In genomic region chr11:5761820-5762632, GRCm38 (mm10) we compare ENCODE assay signal across 8 mouse cellular contexts. TPM values are rescaled to one million over a fixed set of nuclear protein-coding genes. Genes with fewer than 3 reads are reported as not detected.
DNase-seq lines count a peak whose midpoint lies in the region; ATAC-seq lines count a peak whose summit lies in the region.

TSS of gene Urgcp (minus strand) at chr11:5762376.

- intact Hi-C loops in left cerebral cortex, postnatal 14 days (cut with DNase I), result no loop called here

- under 1% methylated on average over 67 of the region's 68 CpGs for WGBS in intestine, embryonic 14.5 days

- peak within 1 kb of the TSS; percentile 91 for H3K4me3 ChIP-seq in intestine, embryonic 14.5 days (ENCODE audit: low read depth, low read length)

- H3K27me3 ChIP-seq in intestine, embryonic 14.5 days (replicated peaks; ENCODE audit: control insufficient read depth, insufficient read depth, low read length), result no peaks in the 10 kb centered on the region

- ATAC-seq in intestine, embryonic 14.5 days (replicated peaks; ENCODE audit: low FRiP score, low TSS enrichment, low read depth), result peak; percentile 99

- H3K4me1 ChIP-seq in intestine, embryonic 14.5 days (replicated peaks; ENCODE audit: control insufficient read depth, insufficient read depth, low read length), result peaks cover 2% of the 10 kb centered on the region; the same call in 1 of the 2 replicates

- H3K36me3 ChIP-seq in intestine, embryonic 14.5 days (ENCODE audit: control insufficient read depth, insufficient read depth, low read length), result no peaks in the 10 kb centered on the region

- no peaks in the 10 kb centered on the region for H3K9me3 ChIP-seq in intestine, embryonic 14.5 days (ENCODE audit: control insufficient read depth, low read length)

- peak within 1 kb of the TSS; percentile 93 for H3K27ac ChIP-seq in intestine, embryonic 14.5 days (ENCODE audit: low read depth)

- peak within 1 kb of the TSS; percentile 87 for H3K9ac ChIP-seq in intestine, embryonic 14.5 days (ENCODE audit: low read length)

- peak within 1 kb of the TSS; percentile 89 for H3K4me2 ChIP-seq in intestine, embryonic 14.5 days (ENCODE audit: low read length)

- peak; percentile 92 to 94 for DNase-seq in adrenal gland, adult 18-20 months (ENCODE audit: low spot score in 2 of 2)
- DNase-seq in embryo, embryonic 11 days, result peak; percentile 96
- DNase-seq in gastrocnemius, postnatal 25 days, result peak; percentile 92
- DNase-seq in intestine, embryonic 14.5 days (ENCODE audit: low spot score), result peak; percentile 100
- peak; percentile 86 to 90 for DNase-seq in left cerebral cortex, postnatal 14 days (ENCODE audit: low spot score in 2 of 2)
- peak; percentile 94 for DNase-seq in mesoderm, embryonic 11.5 days (ENCODE audit: low read depth, low spot score)
- peak; percentile 85 for DNase-seq in right cerebral cortex, postnatal 36 days (ENCODE audit: low spot score in 2 of 2)
- DNase-seq in yolk sac, embryonic 10.5 days (ENCODE audit: low spot score), result peak; percentile 99

RNA-seq across cellular contexts. Expression of gene Urgcp, which starts in this region (rescaled TPM):
- 10 to 100 TPM; 70.4 to 74.7 TPM for total RNA-seq in adrenal gland, adult 18-20 months (2021)
- 10 to 100 TPM; 39.0 to 41.3 TPM for total RNA-seq in gastrocnemius, postnatal 25 days (2021)
- 17.6 and 18.2 TPM in 2 replicates for polyA plus RNA-seq in intestine, embryonic 14.5 days (2014; fragmentation: Nextera tagmentation; extraction: Ambion mirVana)
- 10 to 100 TPM; 55.9 to 60.8 TPM for total RNA-seq in left cerebral cortex, postnatal 14 days (2021)

Comparison
In these comparisons a context has a peak if more than half of its experiments do, and no peak if none do; other contexts are left out.
1. Peak in every context shown above with its lines: DNase-seq, ATAC-seq, H3K4me3 ChIP-seq and H3K27ac ChIP-seq.